Mouse (Mus musculus): ENCODE measurements at regions not wholly inside any gene's neighbourhood (a gene's known extent, or its start where the extent isn't known, plus 50 kb on each side); places are given as distances from the start of the nearest gene placed in this dataset.

DNA sequence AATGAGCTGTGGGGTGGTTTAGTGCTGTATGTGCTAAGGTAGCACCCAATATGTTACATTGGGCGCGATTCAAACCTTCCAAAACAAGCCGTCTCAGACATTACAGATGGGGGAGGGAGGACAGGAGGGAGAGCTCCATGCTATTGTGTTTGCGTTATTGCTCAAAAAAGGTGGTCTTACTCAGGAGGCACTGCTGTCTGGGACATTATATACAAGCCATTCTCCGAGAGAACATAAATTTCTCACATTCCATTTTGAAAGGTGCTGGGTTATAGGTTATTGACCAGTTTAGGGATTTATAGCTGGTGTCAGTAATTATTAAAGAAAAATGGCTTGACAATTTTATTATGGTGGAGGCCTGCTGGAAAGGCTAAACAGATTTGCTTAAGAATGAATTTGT is 649.4 kb downstream of the Kcnj2 start:
- no peak for DNase-seq (ENCODE audit: low spot score)

- no peak for DNase-seq (ENCODE audit: low spot score)
Measured at GRCm38 (mm10) chr11:111722276-111722675, 656.3 kb downstream of the Kcnj2 start.

DNA sequence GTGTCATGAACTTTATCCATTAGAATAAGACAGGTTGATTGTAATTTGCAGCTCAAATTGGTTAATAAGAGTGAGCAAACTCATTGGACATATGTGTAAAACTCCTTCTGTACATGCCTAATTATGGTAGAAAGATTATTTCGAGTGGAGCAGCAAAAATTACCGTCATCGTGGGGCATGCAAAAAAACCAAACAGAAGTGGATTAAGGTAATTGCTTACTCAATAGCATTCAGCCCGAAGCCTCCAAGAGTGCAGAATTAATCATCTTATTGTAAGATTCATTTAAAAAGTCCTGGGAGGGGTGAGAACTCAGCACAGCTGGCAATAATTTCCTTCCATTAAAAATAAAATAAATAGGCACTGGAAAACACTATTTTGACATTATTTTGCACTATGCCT is 662.2 kb downstream of the Kcnj2 start:
- no peak for DNase-seq (ENCODE audit: low spot score)

DNA sequence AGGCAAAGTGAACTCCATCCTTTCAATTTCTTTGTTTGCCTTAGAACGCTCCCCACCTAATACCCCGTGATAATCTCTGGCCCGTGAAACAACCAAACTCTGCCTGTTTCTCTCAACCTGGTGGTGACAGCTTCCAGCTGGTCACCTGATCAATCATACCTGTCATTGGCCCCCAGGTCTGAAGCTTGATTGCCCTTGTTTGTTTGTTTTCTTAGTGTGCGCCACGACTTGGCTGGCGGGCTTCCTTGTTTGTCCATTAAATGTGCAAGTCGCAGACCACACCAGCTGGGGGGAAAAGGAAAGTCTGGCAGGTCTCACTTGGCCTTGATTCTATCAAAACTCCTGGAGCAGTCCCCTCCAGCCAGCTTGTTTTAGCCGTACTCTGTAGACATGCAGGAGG is 666.1 kb downstream of the Kcnj2 start:
- DNase-seq (ENCODE audit: low spot score): no peak

GRCm38 (mm10) chr11:111735446-111735845 is 669.5 kb downstream of the Kcnj2 start:
- no peak for DNase-seq (ENCODE audit: low spot score)

GRCm38 (mm10) chr11:111735961-111736360 is 670.0 kb downstream of the Kcnj2 start:
- peak; percentile 9 for DNase-seq (ENCODE audit: low spot score)

- no peak for DNase-seq (ENCODE audit: low spot score)
Measured at GRCm38 (mm10) chr11:111743356-111743755, 677.4 kb downstream of the Kcnj2 start.

DNA sequence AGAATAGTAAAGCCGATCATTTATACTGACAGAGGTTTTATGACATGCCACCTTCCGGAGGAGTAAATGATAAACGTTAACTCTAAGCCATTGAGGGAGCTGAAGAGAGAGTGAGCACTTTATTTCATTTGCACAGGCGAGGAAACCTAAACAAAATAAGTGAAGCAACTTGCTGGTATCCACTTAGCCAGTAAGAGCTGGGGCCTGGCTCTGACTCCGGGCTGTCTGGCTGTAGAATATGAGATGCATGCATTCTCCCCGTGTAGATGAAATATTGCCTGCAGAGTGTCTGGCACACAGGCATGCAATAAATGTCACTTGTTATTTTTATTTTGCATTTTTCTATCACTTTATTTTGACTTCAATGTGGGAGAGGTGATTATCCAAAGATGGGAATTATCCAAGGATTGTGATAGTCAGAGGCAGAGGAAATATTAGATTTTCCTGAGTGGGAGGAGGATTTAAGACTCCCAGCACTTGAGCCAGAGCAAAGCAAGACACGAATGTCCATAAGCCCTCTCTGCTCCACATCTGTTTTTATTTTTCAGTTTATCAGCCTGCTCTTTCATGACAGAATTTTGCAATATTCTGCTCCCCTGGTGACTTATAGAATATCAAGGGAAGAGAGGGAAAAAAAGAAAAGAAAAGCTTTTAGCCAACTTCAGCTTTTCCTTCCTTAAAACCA is 681.4 kb downstream of the Kcnj2 start:
- no peak for DNase-seq (ENCODE audit: low spot score)

DNA sequence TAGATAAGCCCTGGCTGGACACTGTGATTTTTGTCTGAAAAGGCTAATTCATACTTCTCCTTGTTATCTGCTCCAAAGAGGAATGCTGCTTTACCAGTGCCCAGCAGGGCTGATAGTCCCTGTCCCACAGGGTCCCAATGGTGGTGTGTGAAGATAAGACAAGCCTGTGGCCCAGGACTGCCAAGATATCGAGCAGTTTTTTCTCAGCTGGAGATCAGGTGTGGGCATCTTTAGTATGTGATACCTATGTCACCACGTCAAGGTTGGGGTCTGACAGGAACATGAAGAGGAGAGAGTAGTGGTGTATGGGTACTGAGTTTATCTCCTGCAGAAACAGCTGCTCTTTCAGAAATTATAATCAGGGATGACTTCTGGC is 682.0 kb downstream of the Kcnj2 start:
- no peak for DNase-seq (ENCODE audit: low spot score)

DNA sequence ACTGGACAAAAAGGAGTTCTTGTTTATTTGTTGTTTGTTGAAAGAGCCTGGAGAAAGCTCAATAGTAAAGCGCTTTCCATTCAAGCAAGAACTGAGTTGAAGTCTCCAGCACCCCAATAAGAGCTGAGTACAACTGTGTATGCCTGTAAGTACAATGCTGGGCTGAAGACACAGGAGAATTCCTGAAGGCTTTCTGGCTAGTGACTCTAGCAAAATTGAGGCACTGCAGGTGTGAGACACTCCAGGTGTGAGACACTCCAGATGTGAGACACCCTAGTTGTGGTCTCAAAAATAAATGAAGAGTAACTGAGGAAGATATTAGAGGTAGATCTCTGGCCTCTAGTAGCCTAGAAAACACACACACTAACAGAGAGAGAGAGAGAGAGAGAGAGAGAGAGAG is 682.5 kb downstream of the Kcnj2 start:
- DNase-seq (ENCODE audit: low spot score): no peak

DNA sequence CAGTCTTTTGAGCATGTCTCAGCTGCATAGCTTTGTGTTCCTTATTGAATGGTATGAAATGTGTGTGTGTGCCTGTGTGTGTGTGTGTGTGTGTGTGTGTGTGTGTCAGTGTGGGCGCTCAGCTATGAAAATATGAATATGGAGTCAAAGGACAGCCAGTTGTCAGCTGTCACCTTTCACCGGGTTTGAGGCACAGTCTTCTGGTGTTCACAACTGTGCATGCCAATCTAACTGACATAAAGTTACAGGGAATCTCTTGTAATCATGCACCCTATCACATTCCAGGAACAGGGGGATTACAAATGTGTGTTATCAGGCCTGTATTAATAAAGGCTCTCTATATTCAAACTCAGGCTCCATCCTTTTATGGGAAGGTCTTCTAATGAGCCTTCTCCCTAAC is 688.8 kb downstream of the Kcnj2 start:
- DNase-seq (ENCODE audit: low spot score): no peak

DNA sequence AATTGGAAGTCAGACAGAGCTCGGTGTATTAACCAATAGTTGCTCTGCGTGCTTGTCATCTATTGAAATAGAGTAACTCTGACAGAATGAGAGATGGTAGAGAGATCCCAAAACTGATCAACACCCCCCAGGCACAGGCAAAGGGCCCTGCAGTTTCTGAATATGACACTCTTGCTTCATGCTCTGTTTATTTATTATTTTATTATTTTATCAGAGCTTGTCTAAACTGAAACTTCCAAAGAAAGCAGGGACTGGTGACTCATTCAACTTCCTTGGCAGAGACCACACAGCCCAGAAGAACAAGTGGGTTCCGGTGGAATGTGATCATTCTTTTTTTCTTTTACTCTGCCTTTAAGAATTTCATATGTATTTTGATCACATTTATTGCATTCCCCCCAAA is 697.1 kb downstream of the Kcnj2 start:
- no peak for DNase-seq (ENCODE audit: low spot score)

GRCm38 (mm10) chr11:111766371-111767011 is 700.5 kb downstream of the Kcnj2 start:
- no peak for DNase-seq (ENCODE audit: low spot score)

DNA sequence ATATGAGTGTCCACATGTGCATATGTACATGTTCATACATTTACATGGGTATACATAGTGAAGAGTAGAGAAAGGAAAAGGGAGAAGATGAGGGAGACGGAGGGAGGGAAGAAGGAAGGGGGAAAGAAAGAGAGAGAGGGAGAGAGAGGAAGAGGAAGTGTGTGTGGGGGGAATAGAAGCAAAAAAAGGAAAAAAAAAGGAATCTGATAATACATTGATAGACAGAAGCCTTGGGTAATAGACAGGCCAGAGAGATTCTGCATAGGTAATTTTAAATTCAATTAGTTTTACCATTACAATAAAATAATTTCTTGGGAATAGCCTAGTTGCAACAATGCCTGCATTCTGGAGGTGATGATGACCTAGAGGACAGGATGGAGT is 701.0 kb downstream of the Kcnj2 start:
- DNase-seq (ENCODE audit: low spot score): no peak

- DNase-seq (ENCODE audit: low spot score): no peak
Measured at GRCm38 (mm10) chr11:111774108-111774679, 708.2 kb downstream of the Kcnj2 start.

DNA sequence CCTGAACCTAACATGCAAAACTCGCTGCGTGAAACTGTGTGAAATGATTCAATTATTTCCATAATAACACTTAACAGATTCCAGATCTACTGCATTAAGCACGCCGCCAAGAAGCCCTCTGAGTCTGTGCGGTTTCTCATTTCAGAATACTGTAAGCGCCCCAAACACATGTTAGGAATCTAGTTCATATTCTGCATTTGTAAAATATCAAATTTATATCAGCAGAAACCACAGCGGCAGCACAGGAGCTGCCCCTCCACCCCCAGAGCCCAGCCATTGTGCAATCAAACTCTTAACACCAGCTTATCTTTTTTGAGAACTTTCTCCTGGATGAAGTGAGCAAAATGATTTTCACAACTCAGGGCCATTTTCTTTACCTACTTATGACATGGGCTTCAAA is 715.4 kb downstream of the Kcnj2 start:
- peak; percentile 20 for DNase-seq (ENCODE audit: low spot score)

DNA sequence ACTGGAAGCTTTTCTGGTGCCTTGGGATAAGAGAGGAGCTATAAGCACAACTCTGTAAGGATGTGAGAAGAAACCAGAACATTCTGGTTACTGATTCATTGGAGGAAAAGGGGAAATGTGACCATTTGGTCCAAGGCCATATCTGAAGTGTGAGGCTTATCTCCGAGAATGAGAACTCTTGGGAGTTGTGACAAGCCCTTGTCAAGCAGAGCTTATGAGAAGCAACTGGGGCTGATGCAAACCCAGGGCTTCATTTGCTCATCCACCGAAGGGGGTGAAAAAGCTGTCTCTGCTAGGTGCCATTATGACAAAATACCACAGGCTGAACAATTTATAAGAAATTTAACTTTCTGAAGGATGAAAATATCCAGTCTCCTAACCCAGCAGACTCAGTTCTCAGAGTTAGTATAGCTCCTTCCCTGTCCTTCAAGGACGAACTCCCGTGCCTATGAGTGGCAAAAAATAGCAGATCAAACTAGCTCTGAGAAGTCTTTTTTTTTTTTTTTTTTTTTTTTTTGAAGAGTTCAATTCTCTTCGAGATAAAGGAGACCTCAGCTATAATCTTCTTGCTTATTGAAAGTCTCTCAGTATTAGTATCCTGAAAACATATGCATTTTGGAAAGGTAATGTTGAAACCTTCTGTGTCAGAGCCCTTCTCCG is 725.4 kb downstream of the Kcnj2 start:
- DNase-seq (ENCODE audit: low spot score): no peak

- no peak for DNase-seq (ENCODE audit: low spot score)
Measured at GRCm38 (mm10) chr11:111801033-111801432, 735.1 kb downstream of the Kcnj2 start.

GRCm38 (mm10) chr11:111816176-111816775 is 750.3 kb downstream of the Kcnj2 start:
- no peak for DNase-seq (ENCODE audit: low spot score)

DNA sequence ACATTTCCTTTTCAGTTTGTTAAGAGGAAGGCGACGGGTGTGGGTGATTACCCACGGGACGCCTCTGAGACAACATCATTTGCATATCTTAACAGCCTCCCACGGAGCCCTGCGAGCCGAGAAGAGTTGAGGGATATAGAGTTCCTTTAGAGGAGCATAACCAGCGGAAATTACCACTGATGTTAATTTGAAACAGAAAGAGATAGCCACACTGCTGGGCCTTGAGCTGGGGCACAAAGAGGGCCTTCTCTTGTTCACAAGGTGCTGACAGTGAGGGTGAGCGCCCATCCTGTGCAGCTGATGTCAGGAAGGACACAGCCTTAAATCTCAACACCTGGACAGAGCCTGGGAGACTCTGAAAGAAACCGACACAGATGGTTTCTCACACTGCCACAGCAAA is 752.2 kb downstream of the Kcnj2 start:
- DNase-seq (ENCODE audit: low spot score): peak; percentile 0

GRCm38 (mm10) chr11:111820356-111820755 is 754.4 kb downstream of the Kcnj2 start:
- no peak for DNase-seq (ENCODE audit: low spot score)

GRCm38 (mm10) chr11:111828455-111828854 is 762.5 kb downstream of the Kcnj2 start:
- DNase-seq (ENCODE audit: low spot score): no peak

DNA sequence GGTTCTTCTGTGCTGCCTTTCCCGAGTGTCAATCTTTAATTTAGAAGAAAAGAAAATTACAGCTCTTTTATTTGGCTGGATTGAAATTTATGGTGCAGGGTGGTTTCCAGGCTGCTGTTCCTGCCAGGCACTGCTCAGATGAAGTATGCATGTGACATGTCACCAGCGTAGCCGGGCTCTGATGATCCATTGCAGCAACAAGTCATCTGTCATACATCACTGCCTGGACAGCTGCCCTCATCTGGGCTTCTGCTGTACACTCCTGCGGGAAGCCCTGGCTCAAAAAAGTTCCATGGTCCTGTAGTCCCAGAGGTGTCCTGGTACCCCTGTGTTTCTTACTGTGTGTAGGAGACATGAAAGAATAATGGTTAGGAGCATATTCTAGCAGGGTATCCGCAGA is 773.0 kb downstream of the Kcnj2 start:
- no peak for DNase-seq (ENCODE audit: low spot score)
